Mouse (Mus musculus) heart, embryonic 11.5 days (tissue): Measurements from ENCODE around the gene Prep. TPM values are rescaled to one million over a fixed set of nuclear protein-coding genes. Genes with fewer than 3 reads are reported as not detected.
"Not testable (repeated sequence)": the region's sequence is repeated elsewhere in the genome, so short reads cannot be mapped to it uniquely, and the experiment has no call there.

ENCODE experiments used
- ATAC-seq: fragments of 200-750 bp; cut with Nextera tagmentation; replicated peaks from 2 replicates; pipeline ENCODE4 v1.8.0; 2017; ENCODE audit warnings: moderate library complexity; ENCODE audit not compliant: insufficient number of reproducible peaks, low FRiP score, low TSS enrichment
- H3K27ac ChIP-seq: fragments of 300-500 bp; sonication (generic); 2 replicates; pipeline ENCODE4 v1.5.1; 2014; ENCODE audit warnings: mild to moderate bottlenecking, low read depth, low read length
- H3K27me3 ChIP-seq: fragments of 300-500 bp; sonication (generic); 2 replicates; pipeline ENCODE4 v1.6.1; 2014; ENCODE audit warnings: mild to moderate bottlenecking, low read length, mixed read lengths; ENCODE audit not compliant: control insufficient read depth, insufficient read depth
- H3K36me3 ChIP-seq: fragments of 300-500 bp; sonication (generic); 2 replicates; pipeline ENCODE4 v1.6.1; 2014; ENCODE audit warnings: mild to moderate bottlenecking, low read length, moderate library complexity, mixed read lengths; ENCODE audit not compliant: control insufficient read depth, insufficient read depth
- H3K4me1 ChIP-seq: fragments of 300-500 bp; sonication (generic); 2 replicates; pipeline ENCODE4 v1.6.1; 2014; ENCODE audit warnings: low read length; ENCODE audit not compliant: control insufficient read depth, insufficient read depth
- H3K4me2 ChIP-seq: fragments of 300-500 bp; sonication (generic); 2 replicates; pipeline ENCODE4 v1.6.1; 2014; ENCODE audit warnings: mild to moderate bottlenecking, moderate library complexity
- H3K4me3 ChIP-seq: fragments of 300-500 bp; sonication (generic); 2 replicates; pipeline ENCODE4 v1.5.1; 2014; ENCODE audit warnings: low read depth, low read length
- H3K9ac ChIP-seq: fragments of 300-500 bp; sonication (generic); 2 replicates; pipeline ENCODE4 v1.6.1; 2014; ENCODE audit warnings: mild to moderate bottlenecking, low read depth, low read length, moderate library complexity
- H3K9me3 ChIP-seq: fragments of 300-500 bp; sonication (generic); replicated peaks from 2 replicates; pipeline ENCODE4 v1.6.1; 2016; ENCODE audit warnings: low read length; ENCODE audit not compliant: control insufficient read depth
- WGBS: fragments of 180-500 bp; shearing (Covaris S2); extraction: QIAGEN DNeasy Blood & Tissue Kit; methylation state at CpG from one replicate; pipeline ENCODE4 v1.1.7; 2014; ENCODE audit not compliant: insufficient replicate concordance; 5-methylcytosine and 5-hydroxymethylcytosine counted together
- polyA plus RNA-seq: library from polyadenylated mRNA; unstranded; fragments of >200 nt; fragmentation: Nextera tagmentation; extraction: Ambion mirVana; gene quantifications from 2 replicates; pipeline ENCODE4 v1.2.1, GENCODE M21; 2014

Gene Prep
- polyA plus RNA-seq, 1 experiment from 2014 or later, result 18.9 TPM

DNA sequence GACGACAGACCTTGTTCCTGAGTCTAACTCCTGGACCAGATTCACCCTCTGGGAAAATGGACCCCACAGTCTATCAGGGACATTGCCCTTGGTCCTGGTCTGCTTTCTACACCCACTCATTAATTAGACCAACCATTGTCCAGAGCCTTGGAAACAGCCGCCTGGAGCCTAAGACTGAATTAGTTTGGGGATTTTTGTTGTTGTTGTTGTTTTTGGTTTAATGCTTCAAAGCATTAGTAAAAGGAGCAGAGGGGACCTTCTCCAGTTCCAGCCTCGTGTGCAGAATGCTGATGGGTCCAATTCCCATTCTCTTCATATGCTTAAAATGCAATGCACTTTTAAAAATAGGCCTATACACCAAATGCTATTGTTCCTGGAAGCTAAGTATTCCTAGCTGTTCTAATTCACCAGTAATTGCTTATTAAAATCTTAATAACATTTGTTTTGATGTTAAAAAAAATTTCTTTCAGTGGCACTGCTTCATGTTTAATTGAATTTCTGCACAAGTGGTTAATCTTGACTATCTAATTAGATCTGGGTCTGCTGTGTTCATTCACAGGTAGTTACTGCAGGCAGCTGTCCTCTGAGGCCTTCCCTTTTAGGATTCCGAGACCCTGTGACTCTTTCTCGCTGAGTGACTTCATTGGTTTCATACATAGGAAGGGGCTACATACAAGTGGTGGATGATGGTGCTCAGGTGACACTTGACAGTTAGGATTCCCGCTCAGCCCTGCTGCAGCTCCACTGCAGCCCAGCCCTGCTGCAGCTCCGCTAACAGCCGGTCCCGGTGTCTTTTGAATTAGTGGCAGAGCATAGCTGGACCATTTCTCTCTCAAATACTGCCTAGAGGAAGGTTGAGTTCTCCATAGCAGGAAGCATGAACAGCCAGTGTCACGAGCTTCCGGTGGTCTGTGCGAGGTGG, 85.0 kb downstream of the Prep start:
- no peaks in the 10 kb centered on the region for H3K27me3 ChIP-seq
- no peak overlapping the region for H3K27ac ChIP-seq
- no peak overlapping the region for H3K4me2 ChIP-seq
- no peak overlapping the region for H3K4me3 ChIP-seq
- no peak for ATAC-seq
- WGBS, result 87% methylated on average over 12 of the region's 12 CpGs
- H3K4me1 ChIP-seq, result peaks cover 12% of the 10 kb centered on the region
- H3K9me3 ChIP-seq, result no peaks in the 10 kb centered on the region
- H3K9ac ChIP-seq, result no peak overlapping the region
- peaks cover 26% of the 10 kb centered on the region for H3K36me3 ChIP-seq

DNA sequence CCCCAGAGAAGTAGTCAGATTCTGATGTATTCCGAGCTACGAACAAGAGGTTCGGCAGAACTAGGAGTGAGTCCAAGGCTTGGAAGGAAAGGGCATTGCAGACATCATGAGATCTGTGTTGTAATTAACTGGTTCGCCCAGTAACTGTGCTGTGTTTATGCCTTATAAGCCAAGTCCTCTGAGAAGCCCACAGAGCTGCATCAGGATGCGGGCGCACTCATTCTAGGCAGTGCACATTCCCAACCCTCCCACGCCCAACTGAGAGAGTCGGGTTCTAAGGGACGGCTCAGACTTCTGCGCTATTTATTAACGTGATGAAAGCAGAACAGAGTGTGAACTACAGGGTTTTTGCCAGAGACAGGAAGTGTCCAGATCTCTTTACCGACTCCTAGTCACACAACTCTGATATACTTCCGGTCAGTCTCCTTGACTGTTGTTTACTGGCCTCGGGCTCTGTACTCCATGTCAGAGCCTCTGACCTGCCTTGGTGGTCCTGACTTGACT, 87.6 kb downstream of the Prep start:
- Histone ChIP-seq H3K9ac (no peak overlapping the region), H3K9me3 (no peaks in the 10 kb centered on the region), H3K27me3 (no peaks in the 10 kb centered on the region), H3K4me3 (no peak overlapping the region), H3K27ac (no peak overlapping the region), H3K36me3 (peaks cover 37% of the 10 kb centered on the region), H3K4me2 (no peak overlapping the region), H3K4me1 (peaks cover 7% of the 10 kb centered on the region; the same call in 1 of the 2 replicates)
- 77% methylated on average over 14 of the region's 14 CpGs for WGBS
- ATAC-seq, result no peak; the same call in 1 of the 2 replicates

DNA sequence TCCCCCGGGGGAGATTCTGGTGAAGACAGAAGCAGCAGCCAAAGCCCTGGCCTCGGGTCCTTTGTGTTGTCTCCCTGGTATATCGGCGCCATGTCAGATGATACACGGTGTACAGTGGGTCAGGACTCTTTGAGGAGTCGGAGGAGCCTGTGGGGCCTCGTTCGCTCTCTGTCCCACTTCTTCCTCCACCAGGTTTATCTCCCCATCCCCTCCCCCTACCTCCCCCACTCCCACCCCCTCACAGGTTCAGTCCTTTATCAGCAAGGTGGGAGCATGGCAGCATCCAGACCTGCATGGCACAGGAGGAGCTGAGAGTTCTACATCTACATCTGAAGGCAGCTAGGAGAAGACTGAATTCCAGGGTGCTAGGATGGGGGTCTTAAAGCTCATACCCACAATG, 98.8 kb downstream of the Prep start:
- WGBS, result 86% methylated on average over 8 of the region's 8 CpGs
- ATAC-seq, result no peak
- no peak overlapping the region for H3K4me2 ChIP-seq
- no peaks in the 10 kb centered on the region for H3K27me3 ChIP-seq
- no peak overlapping the region for H3K9ac ChIP-seq
- no peaks in the 10 kb centered on the region for H3K9me3 ChIP-seq
- no peak overlapping the region for H3K4me3 ChIP-seq
- H3K36me3 ChIP-seq, result no peaks in the 10 kb centered on the region
- H3K27ac ChIP-seq, result no peak overlapping the region
- H3K4me1 ChIP-seq, result no peaks in the 10 kb centered on the region

DNA sequence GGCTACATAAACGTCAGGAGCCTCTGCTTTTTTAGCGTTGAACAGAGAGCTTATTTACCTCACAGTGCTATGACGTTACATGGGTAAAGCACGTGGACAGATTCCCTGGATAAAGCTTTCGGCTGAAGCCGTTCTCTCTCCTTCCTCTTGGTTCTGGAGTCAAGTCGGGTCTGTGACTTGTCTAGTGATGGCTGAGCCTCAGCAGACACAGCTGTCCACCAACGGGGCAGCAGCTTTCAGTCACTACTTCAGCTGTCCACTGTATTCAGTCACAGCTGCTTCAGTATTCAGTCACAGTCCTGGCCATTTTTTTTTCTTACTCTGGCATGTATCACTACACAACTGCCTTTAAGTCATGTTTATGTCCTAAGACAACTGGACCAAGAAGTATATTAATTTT, 106.9 kb downstream of the Prep start:
- Histone ChIP-seq H3K4me2 (no peak overlapping the region), H3K27ac (no peak overlapping the region), H3K4me3 (no peak overlapping the region), H3K36me3 (no peaks in the 10 kb centered on the region), H3K9ac (no peak overlapping the region), H3K27me3 (no peaks in the 10 kb centered on the region), H3K4me1 (no peaks in the 10 kb centered on the region), H3K9me3 (no peaks in the 10 kb centered on the region)
- ATAC-seq, result no peak
- WGBS, result 61% methylated on average over 8 of the region's 8 CpGs

DNA sequence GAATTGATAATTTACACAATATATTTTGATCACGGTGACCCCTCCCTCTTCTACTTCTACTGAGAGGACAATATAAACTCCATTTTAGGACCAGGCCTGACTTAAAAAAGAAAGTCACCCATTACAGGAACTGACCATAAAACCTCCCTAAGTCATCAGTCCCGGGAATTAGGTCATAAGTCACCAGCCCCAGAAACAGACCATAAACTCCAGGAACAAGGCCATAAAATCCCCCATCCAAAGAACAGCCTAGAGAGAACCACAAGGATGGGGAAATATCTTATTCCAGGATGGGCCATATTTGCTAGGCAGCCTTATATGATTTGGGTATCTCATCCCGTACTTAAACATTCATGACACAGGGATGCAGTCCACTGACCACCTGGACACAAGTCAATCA, 107.3 kb downstream of the Prep start:
- no peak overlapping the region for H3K27ac ChIP-seq
- H3K4me3 ChIP-seq, result no peak overlapping the region
- no peaks in the 10 kb centered on the region for H3K36me3 ChIP-seq
- H3K9me3 ChIP-seq, result no peaks in the 10 kb centered on the region
- H3K4me2 ChIP-seq, result no peak overlapping the region
- H3K27me3 ChIP-seq, result no peaks in the 10 kb centered on the region
- H3K4me1 ChIP-seq, result no peaks in the 10 kb centered on the region
- 84% methylated on average over 3 of the region's 3 CpGs for WGBS
- ATAC-seq, result no peak
- no peak overlapping the region for H3K9ac ChIP-seq

DNA sequence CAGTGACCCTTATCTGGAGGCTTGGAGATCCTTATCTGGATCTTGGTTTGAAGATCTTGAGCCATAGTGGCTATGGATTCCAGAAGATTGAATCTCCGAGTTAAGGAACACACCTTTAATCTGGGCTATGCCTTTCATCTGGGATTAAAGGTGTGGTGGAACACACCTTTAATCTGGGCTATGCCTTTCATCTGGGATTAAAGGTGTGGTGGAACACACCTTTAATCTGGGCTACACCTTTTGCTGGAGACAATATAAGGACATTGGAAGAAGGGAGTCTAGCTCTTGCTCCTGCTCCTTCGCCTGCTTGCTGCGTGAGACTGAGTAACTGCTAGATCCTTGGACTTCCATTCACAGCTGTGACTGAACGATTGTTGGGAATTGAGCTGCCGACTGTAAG, 110.8 kb downstream of the Prep start, which contains the start of gene Popdc3:
Gene Popdc3 (plus strand): TSS at position 301 of the 400 bp plus-strand sequence.
- H3K27ac ChIP-seq, H3K9ac ChIP-seq, H3K4me3 ChIP-seq, H3K27me3 ChIP-seq, H3K4me1 ChIP-seq, H3K4me2 ChIP-seq, H3K36me3 ChIP-seq, ATAC-seq, H3K9me3 ChIP-seq: not testable (repeated sequence)
- no CpG with 5 or more reads among the region's 5 CpGs for WGBS

DNA sequence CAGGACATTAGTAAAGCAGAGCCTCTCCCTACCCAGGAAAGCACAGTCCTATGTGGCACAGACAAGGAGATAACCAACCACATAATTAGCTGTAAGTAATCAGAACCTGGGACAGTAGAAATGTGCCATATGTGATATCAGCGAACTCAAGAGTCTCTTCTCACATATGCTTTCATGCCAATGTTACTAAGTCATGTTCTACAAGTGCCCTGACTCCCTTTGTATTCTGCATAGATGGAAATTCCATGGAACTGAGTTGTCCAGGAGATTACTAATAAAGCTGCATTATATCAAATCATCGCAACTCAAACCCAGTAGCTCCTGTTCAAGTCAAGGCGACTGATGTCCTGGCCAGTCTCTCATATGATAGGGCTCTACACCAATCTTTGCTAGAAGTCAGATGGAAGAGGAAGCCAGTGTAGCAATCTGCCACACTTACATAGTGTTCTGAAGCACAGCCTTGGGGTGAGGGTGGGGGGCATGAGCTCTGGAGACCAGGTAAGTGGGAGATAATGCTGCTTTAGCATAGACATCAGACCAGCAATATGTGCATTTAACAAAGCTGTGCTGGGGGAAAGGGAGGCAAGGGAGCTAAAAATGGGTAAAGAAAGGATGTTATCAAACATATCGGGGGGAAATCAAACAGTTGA, 113.8 kb downstream of the Prep start:
- Histone ChIP-seq H3K4me2 (no peak overlapping the region), H3K4me3 (no peak overlapping the region), H3K4me1 (peaks cover 7% of the 10 kb centered on the region; the same call in 1 of the 2 replicates), H3K27ac (0 out of 2 replicates have a peak overlapping the region, but pooled peaks have one; percentile 30), H3K9ac (no peak overlapping the region), H3K27me3 (no peaks in the 10 kb centered on the region), H3K9me3 (no peaks in the 10 kb centered on the region), H3K36me3 (no peaks in the 10 kb centered on the region)
- 68% methylated on average over 4 of the region's 4 CpGs for WGBS
- ATAC-seq, result no peak

DNA sequence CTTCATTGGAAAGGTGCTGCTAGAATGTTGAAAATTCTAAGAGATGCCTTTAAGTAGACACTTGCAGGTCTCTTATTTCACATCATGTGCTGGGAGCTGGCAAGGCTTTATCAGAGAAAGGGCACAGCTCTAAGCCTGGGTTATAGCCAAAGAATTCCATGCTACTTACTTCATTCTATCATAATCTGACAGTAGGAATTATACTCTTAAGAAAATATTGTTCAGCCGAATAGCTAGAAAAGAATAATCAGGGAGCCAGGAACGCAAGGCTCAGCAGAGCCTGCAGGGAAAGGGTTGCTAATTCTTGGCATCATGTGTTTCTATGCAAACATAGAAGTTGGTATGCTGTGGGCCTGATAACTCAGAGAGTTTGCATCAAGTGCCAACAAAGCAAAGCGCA, 114.3 kb downstream of the Prep start:
- 61% methylated on average over 3 of the region's 3 CpGs for WGBS
- no peak for ATAC-seq

More for the DNA sequence above, 114.3 kb downstream of the Prep start:
- Histone ChIP-seq H3K4me1 (peaks cover 7% of the 10 kb centered on the region; the same call in 1 of the 2 replicates), H3K27ac (no peak overlapping the region), H3K4me2 (no peak overlapping the region), H3K9me3 (no peaks in the 10 kb centered on the region), H3K27me3 (no peaks in the 10 kb centered on the region), H3K4me3 (no peak overlapping the region), H3K9ac (no peak overlapping the region), H3K36me3 (no peaks in the 10 kb centered on the region)
